ENCODE assay signal across 12 mouse cellular contexts in genomic region chr9:33887279-33887678, GRCm38 (mm10).
DNase-seq lines count a peak whose midpoint lies in the region; ATAC-seq lines count a peak whose summit lies in the region.
"Had no signal": no experiment of that assay in that cellular context is flagged by ENCODE, and none has a peak within 500 bp of the region (broad histone marks: within the 10 kb centered on the region; RNA-seq: fewer than 3 reads in every experiment).

No protein-coding gene starts in this region.

- intact Hi-C loops in left cerebral cortex, postnatal 25 days (cut with DNase I) = no loop called here

- no peak overlapping the region for H3K9ac ChIP-seq in hindbrain, embryonic 14.5 days
- H3K9ac ChIP-seq: lung, embryonic 15.5 days had no signal

- H3K27ac ChIP-seq in hindbrain, embryonic 10.5 days = no peak overlapping the region
- no peak overlapping the region for H3K27ac ChIP-seq in hindbrain, embryonic 14.5 days
- H3K27ac ChIP-seq: lung, embryonic 15.5 days had no signal

- WGBS in hindbrain, embryonic 10.5 days = 33% methylated on average over 2 of the region's 2 CpGs
- 21% methylated on average over 2 of the region's 2 CpGs for WGBS in hindbrain, embryonic 14.5 days

- H3K9me3 ChIP-seq in hindbrain, embryonic 10.5 days = no peaks in the 10 kb centered on the region
- H3K9me3 ChIP-seq in hindbrain, embryonic 14.5 days (ENCODE audit: control insufficient read depth, low read length) = no peaks in the 10 kb centered on the region
- H3K9me3 ChIP-seq: lung, embryonic 15.5 days had no signal

- no peak overlapping the region for H3K4me3 ChIP-seq in hindbrain, embryonic 10.5 days
- H3K4me3 ChIP-seq in hindbrain, embryonic 14.5 days (replicated peaks; ENCODE audit: low read length) = no peak overlapping the region
- H3K4me3 ChIP-seq: lung, embryonic 15.5 days had no signal

- no peaks in the 10 kb centered on the region for H3K36me3 ChIP-seq in hindbrain, embryonic 10.5 days
- H3K36me3 ChIP-seq in hindbrain, embryonic 14.5 days (replicated peaks; ENCODE audit: control insufficient read depth, insufficient read depth) = no peaks in the 10 kb centered on the region
- H3K36me3 ChIP-seq: lung, embryonic 15.5 days had no signal

- H3K4me1 ChIP-seq in hindbrain, embryonic 10.5 days (replicated peaks) = peaks cover 5% of the 10 kb centered on the region; the same call in 1 of the 2 replicates
- no peaks in the 10 kb centered on the region for H3K4me1 ChIP-seq in hindbrain, embryonic 14.5 days (replicated peaks; ENCODE audit: control insufficient read depth, insufficient read depth, low read length)
- H3K4me1 ChIP-seq: lung, embryonic 15.5 days had no signal

- DNase-seq in hindbrain, embryonic 10.5 days (ENCODE audit: low spot score) = peak; percentile 6
- no peak for DNase-seq in hindbrain, embryonic 14.5 days (ENCODE audit: low spot score)
- DNase-seq in ovary, postnatal 36 days (ENCODE audit: low spot score) = peak; percentile 3
- no peak for DNase-seq in ovary, postnatal 14 days (ENCODE audit: low spot score)
- peak; percentile 37 for DNase-seq in lung, postnatal 10 days
- no peak for DNase-seq in spleen, postnatal 36 days (ENCODE audit: low spot score in 2 of 2)
- DNase-seq in left cerebral cortex, postnatal 25 days (ENCODE audit: low spot score in 2 of 2) = no peak
- DNase-seq: adrenal gland, postnatal 25 days; heart, postnatal 4 days; right cerebral cortex, adult 18-20 months had no signal

- H3K27me3 ChIP-seq in hindbrain, embryonic 10.5 days (ENCODE audit: insufficient read depth, poor library complexity, severe bottlenecking) = no peaks in the 10 kb centered on the region
- H3K27me3 ChIP-seq in hindbrain, embryonic 14.5 days (ENCODE audit: control insufficient read depth, insufficient read depth, low read length) = no peaks in the 10 kb centered on the region
- H3K27me3 ChIP-seq: lung, embryonic 15.5 days had no signal

- H3K4me2 ChIP-seq in hindbrain, embryonic 14.5 days (replicated peaks) = no peak overlapping the region
- H3K4me2 ChIP-seq: lung, embryonic 15.5 days had no signal

- no peak for ATAC-seq in hindbrain, embryonic 14.5 days (ENCODE audit: low FRiP score)
- ATAC-seq in megakaryocyte progenitor cell, adult 5-6 weeks (replicated peaks; ENCODE audit: poor library complexity) = no peak

Comparison
In these comparisons a context has a peak if more than half of its experiments do, and no peak if none do; other contexts are left out.
1. DNase-seq: peak in hindbrain, embryonic 10.5 days (single experiment), ovary, postnatal 36 days (single experiment) and lung, postnatal 10 days (single experiment); none in hindbrain, embryonic 14.5 days (single experiment), ovary, postnatal 14 days (single experiment), spleen, postnatal 36 days (0 of 2) and left cerebral cortex, postnatal 25 days (0 of 2).